Mouse (Mus musculus) cerebellum, adult 8-10 months (tissue): Measurements from ENCODE around the gene Relch.

Experiments used
- DNase-seq: peaks from one replicate; pipeline ENCODE4 v3.0.0; 2022

Gene Relch

DNA sequence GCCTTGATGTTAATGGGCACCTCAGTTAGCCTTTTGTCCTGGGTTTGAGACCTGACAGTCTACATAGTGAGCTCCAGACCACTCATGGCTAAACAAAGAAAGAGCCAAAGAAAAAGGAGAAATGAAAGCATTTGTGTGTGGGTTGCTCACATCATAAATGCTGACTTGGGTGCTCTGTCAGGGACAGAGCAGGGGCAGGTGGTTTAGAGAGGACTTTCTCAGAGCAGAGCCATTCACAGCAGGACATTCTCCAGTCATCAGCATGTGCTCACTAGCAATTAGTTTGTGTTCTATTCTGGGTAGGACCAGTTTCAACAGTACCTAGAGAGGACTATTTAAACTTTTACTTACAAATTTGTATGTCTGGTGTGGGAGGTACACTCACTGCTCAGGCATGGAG, 137.6 kb downstream of the Relch start:
- DNase-seq, result no peak

- DNase-seq, result no peak
Measured at GRCm38 (mm10) chr1:105802941-105803340, 139.3 kb downstream of the Relch start.

- DNase-seq, result no peak
Measured at GRCm38 (mm10) chr1:105804285-105804684, 140.6 kb downstream of the Relch start.
